Mouse (Mus musculus) liver, embryonic 16.5 days (tissue): ENCODE measurements around the gene Prss54. TPM values are rescaled to one million over a fixed set of nuclear protein-coding genes. Genes with fewer than 3 reads are reported as not detected.

Source experiments
- ATAC-seq: fragments of 200-750 bp; cut with Nextera tagmentation; 2 replicates; pipeline ENCODE4 v1.8.0; 2017; ENCODE audit warnings: low read depth, mild to moderate bottlenecking, moderate number of reproducible peaks, moderate library complexity
- H3K27ac ChIP-seq: fragments of 300-500 bp; sonication (generic); 2 replicates; pipeline ENCODE4 v1.5.1; 2014; ENCODE audit warnings: mild to moderate bottlenecking, low read length
- H3K27me3 ChIP-seq: fragments of 300-500 bp; sonication (generic); 2 replicates; pipeline ENCODE4 v1.6.1; 2014; ENCODE audit warnings: low read depth, low read length, mixed read lengths; ENCODE audit not compliant: control insufficient read depth, insufficient read depth
- H3K36me3 ChIP-seq: fragments of 300-500 bp; sonication (generic); 2 replicates; pipeline ENCODE4 v1.6.1; 2014; ENCODE audit warnings: mild to moderate bottlenecking; ENCODE audit not compliant: control insufficient read depth, insufficient read depth
- H3K4me1 ChIP-seq: fragments of 300-500 bp; sonication (generic); 2 replicates; pipeline ENCODE4 v1.6.1; 2014; ENCODE audit warnings: low read depth, low read length, mixed read lengths; ENCODE audit not compliant: control insufficient read depth
- H3K4me2 ChIP-seq: fragments of 300-500 bp; sonication (generic); 2 replicates; pipeline ENCODE4 v1.6.1; 2014; ENCODE audit warnings: low read depth, low read length, mixed read lengths
- H3K4me3 ChIP-seq: fragments of 300-500 bp; sonication (generic); 2 replicates; pipeline ENCODE4 v1.5.1; 2014; ENCODE audit warnings: low read depth, mild to moderate bottlenecking, low read length
- H3K9ac ChIP-seq: fragments of 300-500 bp; sonication (generic); 2 replicates; pipeline ENCODE4 v1.6.1; 2014; ENCODE audit warnings: low read depth, low read length
- H3K9me3 ChIP-seq: fragments of 300-500 bp; sonication (generic); replicated peaks from 2 replicates; pipeline ENCODE4 v1.6.1; 2016; ENCODE audit warnings: low read length; ENCODE audit not compliant: control insufficient read depth
- WGBS: fragments of 180-500 bp; shearing (Covaris S2); extraction: QIAGEN DNeasy Blood & Tissue Kit; methylation state at CpG from one replicate; pipeline ENCODE4 v1.1.7; 2014; ENCODE audit not compliant: insufficient replicate concordance; 5-methylcytosine and 5-hydroxymethylcytosine counted together
- polyA plus RNA-seq: library from polyadenylated mRNA; unstranded; fragments of >200 nt; fragmentation: Nextera tagmentation; extraction: Ambion mirVana; gene quantifications from 2 replicates; pipeline ENCODE4 v1.2.1, GENCODE M21; 2015

Gene Prss54
- polyA plus RNA-seq, 1 experiment from 2014 or later = not detected

GRCm38 (mm10) chr8:95516928-95517327 lies 59.2 kb downstream of the Prss54 start:
- H3K36me3 ChIP-seq = no peaks in the 10 kb centered on the region
- WGBS = 63% methylated on average over 6 of the region's 6 CpGs
- no peak overlapping the region for H3K27ac ChIP-seq
- H3K9ac ChIP-seq = no peak overlapping the region
- no peak for ATAC-seq
- H3K4me3 ChIP-seq = no peak overlapping the region
- no peaks in the 10 kb centered on the region for H3K4me1 ChIP-seq
- H3K27me3 ChIP-seq = no peaks in the 10 kb centered on the region
- no peaks in the 10 kb centered on the region for H3K9me3 ChIP-seq
- no peak overlapping the region for H3K4me2 ChIP-seq

GRCm38 (mm10) chr8:95513219-95513618 lies 62.9 kb downstream of the Prss54 start:
- Histone ChIP-seq H3K9ac (no peak overlapping the region), H3K36me3 (no peaks in the 10 kb centered on the region), H3K4me3 (no peak overlapping the region), H3K27ac (no peak overlapping the region), H3K4me2 (no peak overlapping the region), H3K4me1 (no peaks in the 10 kb centered on the region), H3K9me3 (no peaks in the 10 kb centered on the region), H3K27me3 (no peaks in the 10 kb centered on the region)
- WGBS = 53% methylated on average over 4 of the region's 4 CpGs
- ATAC-seq = no peak

- Histone ChIP-seq H3K36me3 (no peaks in the 10 kb centered on the region), H3K9me3 (no peaks in the 10 kb centered on the region), H3K4me1 (no peaks in the 10 kb centered on the region), H3K4me2 (no peak overlapping the region), H3K27ac (no peak overlapping the region), H3K9ac (no peak overlapping the region), H3K27me3 (no peaks in the 10 kb centered on the region), H3K4me3 (no peak overlapping the region)
- WGBS = 64% methylated on average over 4 of the region's 4 CpGs
- no peak for ATAC-seq
Observed at GRCm38 (mm10) chr8:95512257-95512656, 63.9 kb downstream of the Prss54 start.

Other genes with a start within 250 kb of the Prss54 start
- 0.88 and 1.2 TPM in 2 replicates for gene Zfp319, start 244.4 kb downstream of the Prss54 start, polyA plus RNA-seq
- gene Usb1, start 244.1 kb downstream of the Prss54 start, polyA plus RNA-seq = 9.9 and 10.7 TPM in 2 replicates
- 0.76 and 0.85 TPM in 2 replicates for gene Mmp15, start 224.1 kb downstream of the Prss54 start, polyA plus RNA-seq
- gene Cfap20, start 141.5 kb downstream of the Prss54 start, polyA plus RNA-seq = 27.7 and 27.8 TPM in 2 replicates
- gene Csnk2a2, start 86.3 kb downstream of the Prss54 start, polyA plus RNA-seq = 2.7 and 3.1 TPM in 2 replicates
- gene Ccdc113, start 42.3 kb downstream of the Prss54 start, polyA plus RNA-seq = not detected in 2 replicates
- gene Gins3, start 57.1 kb upstream of the Prss54 start, polyA plus RNA-seq = 7.8 and 7.9 TPM in 2 replicates
- gene Ndrg4, start 100.6 kb upstream of the Prss54 start, polyA plus RNA-seq = 0.63 and 1.0 TPM in 2 replicates
- gene Setd6, start 139.5 kb upstream of the Prss54 start, polyA plus RNA-seq = 12.4 and 13.6 TPM in 2 replicates
- gene Cnot1, start 231.1 kb upstream of the Prss54 start, polyA plus RNA-seq = 29.6 and 30.6 TPM in 2 replicates
- 180 and 207 TPM in 2 replicates for gene Sap18b, start 249.0 kb upstream of the Prss54 start, polyA plus RNA-seq